Mouse (Mus musculus) heart, adult 2 months (tissue): ENCODE results near the gene Fn3k.

ENCODE experiments used
- CTCF ChIP-seq: fragments of 200-600 bp; IDR thresholded peaks from 2 replicates; pipeline ENCODE4 v1.8.1; 2022; ENCODE audit warnings: antibody characterized with exemption, mild to moderate bottlenecking, moderate library complexity
- POLR2A ChIP-seq: fragments of 200-500 bp; IDR thresholded peaks from 2 replicates; pipeline ENCODE4 v1.6.1; 2011; ENCODE audit warnings: mild to moderate bottlenecking, low read depth, low read length, control low read depth; ENCODE audit not compliant: insufficient read depth

DNA sequence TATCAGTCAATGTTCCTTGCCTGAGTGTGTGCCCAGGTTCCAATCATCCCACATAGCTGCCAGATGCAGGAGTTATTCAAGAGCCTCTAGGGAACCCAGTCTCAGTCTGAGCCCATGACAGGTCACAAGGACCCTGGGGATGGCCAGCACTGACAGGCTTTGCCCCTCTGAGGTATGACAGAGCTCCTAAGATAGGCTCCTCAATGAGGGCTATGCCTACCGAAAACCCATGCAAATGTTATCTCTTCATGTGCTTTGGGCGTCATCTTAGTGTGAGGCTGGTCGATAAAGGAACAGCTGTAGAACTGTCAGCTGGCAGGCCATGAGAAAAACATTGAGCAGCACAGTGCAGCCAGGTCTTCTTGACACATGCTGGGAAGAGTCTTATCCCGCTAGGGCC lies 1.3 kb upstream of the Fn3k start:
- no peak for TF ChIP-seq POLR2A
- no peak for TF ChIP-seq CTCF
